Mouse (Mus musculus) intestine, postnatal 0 days (tissue): ENCODE data around the gene Stoml1. TPM values are rescaled to one million over a fixed set of nuclear protein-coding genes. Genes with fewer than 3 reads are reported as not detected.

Source experiments
- ATAC-seq: fragments of 200-750 bp; cut with Nextera tagmentation; 2 replicates; pipeline ENCODE4 v1.8.0; 2017; ENCODE audit warnings: mild to moderate bottlenecking, moderate TSS enrichment, moderate library complexity
- H3K27ac ChIP-seq: fragments of 300-500 bp; sonication (generic); 2 replicates; pipeline ENCODE4 v1.5.1; 2014; ENCODE audit warnings: mild to moderate bottlenecking, low read depth, low read length, moderate library complexity
- H3K27me3 ChIP-seq: fragments of 300-500 bp; sonication (generic); replicated peaks from 2 replicates; pipeline ENCODE4 v1.6.1; 2014; ENCODE audit warnings: low read length, mixed read lengths; ENCODE audit not compliant: control insufficient read depth, insufficient read depth
- H3K36me3 ChIP-seq: fragments of 300-500 bp; sonication (generic); 2 replicates; pipeline ENCODE4 v1.6.1; 2014; ENCODE audit warnings: mild to moderate bottlenecking, moderate library complexity; ENCODE audit not compliant: control insufficient read depth, insufficient read depth
- H3K4me1 ChIP-seq: fragments of 300-500 bp; sonication (generic); replicated peaks from 2 replicates; pipeline ENCODE4 v1.6.1; 2014; ENCODE audit warnings: antibody characterized with exemption, low read length, mixed read lengths; ENCODE audit not compliant: control insufficient read depth, insufficient read depth
- H3K4me2 ChIP-seq: fragments of 300-500 bp; sonication (generic); replicated peaks from 2 replicates; pipeline ENCODE4 v1.6.1; 2014; ENCODE audit warnings: low read depth, mild to moderate bottlenecking, moderate library complexity
- H3K4me3 ChIP-seq: fragments of 300-500 bp; sonication (generic); 2 replicates; pipeline ENCODE4 v1.5.1; 2014; ENCODE audit warnings: low read depth, low read length
- H3K9ac ChIP-seq: fragments of 300-500 bp; sonication (generic); 2 replicates; pipeline ENCODE4 v1.6.1; 2014; ENCODE audit warnings: mild to moderate bottlenecking, low read depth, low read length
- H3K9me3 ChIP-seq: fragments of 300-500 bp; sonication (generic); 2 replicates; pipeline ENCODE4 v1.6.1; 2016; ENCODE audit warnings: mixed run types; ENCODE audit not compliant: control insufficient read depth
- CTCF ChIP-seq: sonication (generic); IDR thresholded peaks from 2 replicates; pipeline ENCODE4 v1.5.1; 2016; ENCODE audit warnings: low read depth, mild to moderate bottlenecking, control low read depth, antibody characterized with exemption, moderate library complexity
- WGBS: fragments of 180-500 bp; shearing (Covaris S2); extraction: QIAGEN DNeasy Blood & Tissue Kit; methylation state at CpG from one replicate; pipeline ENCODE4 v1.1.7; 2014; 5-methylcytosine and 5-hydroxymethylcytosine counted together
- polyA plus RNA-seq: library from polyadenylated mRNA; unstranded; fragments of >200 nt; fragmentation: Nextera tagmentation; extraction: Ambion mirVana; gene quantifications from 2 replicates; pipeline ENCODE4 v1.2.1, GENCODE M21; 2015

The Stoml1 gene
- polyA plus RNA-seq, 1 experiment from 2014 or later = 15.9 TPM

GRCm38 (mm10) chr9:58274101-58274604 lies 21.2 kb downstream of the Stoml1 start:
- TF ChIP-seq CTCF = no peak
- no peak overlapping the region for H3K9ac ChIP-seq
- WGBS = 85% methylated on average over 7 of the region's 7 CpGs
- no peak overlapping the region for H3K27ac ChIP-seq
- no peaks in the 10 kb centered on the region for H3K36me3 ChIP-seq
- H3K4me3 ChIP-seq = no peak overlapping the region
- peaks cover 4% of the 10 kb centered on the region; the same call in 1 of the 2 replicates for H3K4me1 ChIP-seq
- no peaks in the 10 kb centered on the region for H3K27me3 ChIP-seq
- H3K9me3 ChIP-seq = no peaks in the 10 kb centered on the region
- no peak for ATAC-seq
- no peak overlapping the region for H3K4me2 ChIP-seq

GRCm38 (mm10) chr9:58274626-58275025 lies 21.7 kb downstream of the Stoml1 start:
- no peaks in the 10 kb centered on the region for H3K27me3 ChIP-seq
- no peak overlapping the region for H3K4me3 ChIP-seq
- no peaks in the 10 kb centered on the region for H3K36me3 ChIP-seq
- H3K9me3 ChIP-seq = no peaks in the 10 kb centered on the region
- 56% methylated on average over 3 of the region's 3 CpGs for WGBS
- no peak overlapping the region for H3K4me2 ChIP-seq
- TF ChIP-seq CTCF = no peak
- H3K27ac ChIP-seq = no peak overlapping the region
- H3K9ac ChIP-seq = no peak overlapping the region
- peaks cover 4% of the 10 kb centered on the region; the same call in 1 of the 2 replicates for H3K4me1 ChIP-seq
- no peak for ATAC-seq

DNA sequence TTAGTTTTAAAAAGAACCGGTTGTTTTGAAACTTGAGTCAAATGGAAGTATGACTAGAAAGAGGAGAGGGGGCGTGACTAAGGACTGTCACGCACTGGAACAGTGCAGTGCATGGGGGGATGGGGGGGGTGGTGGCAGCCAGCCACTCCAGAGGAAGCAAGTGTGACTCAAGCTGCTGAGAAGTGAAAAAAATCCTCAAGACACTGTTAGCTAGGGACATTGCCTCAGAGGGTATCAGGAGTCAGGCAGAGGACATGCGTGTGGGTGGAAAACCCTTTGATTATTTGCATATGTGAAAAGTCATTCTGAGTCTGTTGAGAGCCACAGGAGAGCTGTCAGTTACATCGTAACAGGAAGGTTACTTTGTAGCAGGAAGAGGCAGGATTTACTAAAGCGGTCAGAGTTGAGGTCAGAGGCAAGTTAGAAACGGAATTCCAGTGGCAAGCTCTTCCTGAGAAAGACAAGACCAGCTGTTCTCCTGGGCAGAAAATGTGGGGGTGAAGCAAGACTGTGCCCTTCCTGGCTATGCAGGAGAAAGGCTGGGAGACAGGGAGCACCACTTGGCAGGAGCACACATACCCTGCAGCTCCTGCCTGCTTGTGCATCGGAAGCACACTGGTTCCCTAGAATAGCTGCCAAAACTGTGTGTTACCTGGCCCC lies 22.3 kb downstream of the Stoml1 start:
- no peak for ATAC-seq
- Histone ChIP-seq H3K4me2 (peak overlapping the region; percentile 24; the same call in 1 of the 2 replicates), H3K9ac (no peak overlapping the region)

GRCm38 (mm10) chr9:58275797-58276196 lies 22.8 kb downstream of the Stoml1 start:
- peak; percentile 21; the same call in 1 of the 2 replicates for TF ChIP-seq CTCF
- Histone ChIP-seq H3K4me2 (peak overlapping the region; percentile 24; the same call in 1 of the 2 replicates), H3K27me3 (no peaks in the 10 kb centered on the region), H3K9me3 (no peaks in the 10 kb centered on the region), H3K36me3 (no peaks in the 10 kb centered on the region), H3K27ac (peak overlapping the region; percentile 21; the same call in 1 of the 2 replicates), H3K4me3 (no peak overlapping the region), H3K4me1 (peaks cover 4% of the 10 kb centered on the region; the same call in 1 of the 2 replicates), H3K9ac (no peak overlapping the region)
- ATAC-seq = no peak
- 74% methylated on average over 3 of the region's 3 CpGs for WGBS

More for the DNA sequence above, 22.3 kb downstream of the Stoml1 start:
- Histone ChIP-seq H3K27me3 (no peaks in the 10 kb centered on the region), H3K4me1 (peaks cover 4% of the 10 kb centered on the region; the same call in 1 of the 2 replicates), H3K36me3 (no peaks in the 10 kb centered on the region), H3K27ac (peak overlapping the region; percentile 21; the same call in 1 of the 2 replicates), H3K9me3 (no peaks in the 10 kb centered on the region), H3K4me3 (no peak overlapping the region)
- WGBS = 35% methylated on average over 8 of the region's 8 CpGs
- no peak for TF ChIP-seq CTCF

DNA sequence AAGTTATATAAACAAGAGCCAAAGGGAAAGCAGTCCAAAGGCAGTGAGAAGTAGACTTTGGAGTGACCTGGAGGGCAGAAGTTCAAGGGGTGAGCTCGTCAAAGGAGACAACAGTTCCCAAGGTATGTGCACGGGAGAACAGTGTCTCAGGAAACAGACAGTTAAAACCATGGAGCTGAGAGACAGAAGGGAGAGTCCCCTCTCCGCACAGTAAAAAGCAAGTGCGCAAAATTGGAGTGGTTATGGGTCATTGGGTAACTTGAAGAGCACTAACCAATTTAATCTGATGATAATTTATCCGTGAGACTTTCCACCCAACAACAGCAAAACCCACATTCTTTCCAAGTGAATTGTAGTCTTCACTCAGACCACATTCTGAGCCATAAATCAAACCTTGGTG lies 23.4 kb downstream of the Stoml1 start:
- Histone ChIP-seq H3K36me3 (no peaks in the 10 kb centered on the region), H3K4me2 (no peak overlapping the region), H3K9me3 (no peaks in the 10 kb centered on the region), H3K4me1 (peaks cover 4% of the 10 kb centered on the region; the same call in 1 of the 2 replicates), H3K4me3 (no peak overlapping the region), H3K27me3 (no peaks in the 10 kb centered on the region), H3K27ac (no peak overlapping the region), H3K9ac (no peak overlapping the region)
- ATAC-seq = no peak
- whole genome bisulfite sequencing = 65% methylated on average over 5 of the region's 5 CpGs
- no peak for TF ChIP-seq CTCF

GRCm38 (mm10) chr9:58278313-58278712 lies 25.3 kb downstream of the Stoml1 start:
- H3K4me3 ChIP-seq = no peak overlapping the region
- H3K4me1 ChIP-seq = peaks cover 4% of the 10 kb centered on the region; the same call in 1 of the 2 replicates
- no peak overlapping the region for H3K27ac ChIP-seq
- H3K9me3 ChIP-seq = no peaks in the 10 kb centered on the region
- no peaks in the 10 kb centered on the region for H3K36me3 ChIP-seq
- no peaks in the 10 kb centered on the region for H3K27me3 ChIP-seq
- no peak overlapping the region for H3K9ac ChIP-seq
- no peak for TF ChIP-seq CTCF
- no peak for ATAC-seq
- H3K4me2 ChIP-seq = no peak overlapping the region
- 96% methylated on average over 4 of the region's 4 CpGs for WGBS
